20 mouse cellular contexts compared by ENCODE assay signal in the genomic region with DNA sequence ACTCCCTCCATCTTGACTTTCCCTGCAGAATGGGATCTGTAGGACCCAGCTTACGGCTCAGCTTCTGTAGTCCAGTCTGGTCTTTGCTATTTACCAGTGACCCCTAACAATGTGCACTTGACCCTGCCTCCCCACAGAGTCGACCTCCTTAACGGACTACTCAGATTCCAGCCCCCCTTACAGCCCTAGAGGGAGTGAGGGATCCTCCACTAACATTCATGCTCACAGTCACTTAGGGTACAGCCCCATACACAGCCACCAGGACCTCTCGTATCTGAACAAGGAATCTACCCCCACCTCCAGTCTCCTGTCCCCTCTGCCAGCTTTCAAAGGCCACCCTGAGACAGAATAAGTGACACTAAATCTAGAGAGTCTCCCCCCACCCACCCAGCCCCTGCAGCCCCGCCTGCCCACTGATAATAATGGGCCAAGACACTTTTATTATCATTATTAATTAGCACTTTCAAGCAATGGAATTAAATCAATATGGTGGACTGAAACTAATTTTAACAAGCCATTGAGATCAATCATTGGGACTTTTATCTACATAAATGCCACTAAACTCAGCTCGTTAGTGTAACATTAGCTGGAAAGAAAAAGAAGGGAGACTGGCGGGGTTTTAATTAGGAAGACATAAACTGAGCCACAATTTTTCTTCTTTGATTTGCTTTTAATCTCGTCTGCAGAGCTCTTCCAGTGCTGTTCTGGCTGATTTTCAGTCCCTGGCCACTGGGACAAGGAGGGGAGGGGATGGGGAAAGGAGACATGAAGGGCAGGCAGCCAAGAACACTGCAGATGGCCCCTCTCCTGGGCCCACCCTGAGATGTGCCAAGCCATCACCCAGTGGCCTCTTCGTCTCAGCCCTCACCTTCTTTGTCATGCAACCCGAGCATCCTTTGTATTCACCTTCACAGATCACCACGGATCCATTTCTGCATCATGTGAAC.
DNase-seq lines count a peak whose midpoint lies in the region; ATAC-seq lines count a peak whose summit lies in the region.
"Had no signal": no experiment of that assay in that cellular context is flagged by ENCODE, and none has a peak within 500 bp of the region (broad histone marks: within the 10 kb centered on the region; RNA-seq: fewer than 3 reads in every experiment).

No protein-coding gene starts in this region.

- 25% methylated on average over 11 of the region's 11 CpGs for WGBS in forebrain, embryonic 14.5 days
- WGBS in forebrain, embryonic 12.5 days: 32% methylated on average over 11 of the region's 11 CpGs
- WGBS in neural tube, embryonic 15.5 days: 21% methylated on average over 11 of the region's 11 CpGs

- no peak overlapping the region for H3K4me3 ChIP-seq in forebrain, embryonic 14.5 days (ENCODE audit: low read depth, low read length)
- no peak overlapping the region for H3K4me3 ChIP-seq in forebrain, embryonic 12.5 days (replicated peaks)
- H3K4me3 ChIP-seq in neural tube, embryonic 15.5 days (replicated peaks): no peak overlapping the region
- H3K4me3 ChIP-seq: hindbrain, embryonic 12.5 days; myocyte had no signal

- no peaks in the 10 kb centered on the region; the same call in 1 of the 2 replicates for H3K4me1 ChIP-seq in forebrain, embryonic 14.5 days (ENCODE audit: control insufficient read depth, insufficient read depth, low read length)
- H3K4me1 ChIP-seq in forebrain, embryonic 12.5 days: peaks cover 7% of the 10 kb centered on the region; the same call in 1 of the 2 replicates
- H3K4me1 ChIP-seq in neural tube, embryonic 15.5 days: peaks cover 8% of the 10 kb centered on the region
- H3K4me1 ChIP-seq: hindbrain, embryonic 12.5 days had no signal

- H3K4me2 ChIP-seq in forebrain, embryonic 14.5 days (ENCODE audit: low read length): no peak overlapping the region
- H3K4me2 ChIP-seq in forebrain, embryonic 12.5 days: no peak overlapping the region
- no peak overlapping the region for H3K4me2 ChIP-seq in neural tube, embryonic 15.5 days
- H3K4me2 ChIP-seq: heart, embryonic 11.5 days; hindbrain, embryonic 12.5 days had no signal

- H3K27ac ChIP-seq in forebrain, embryonic 14.5 days (ENCODE audit: low read depth, low read length): no peak overlapping the region
- H3K27ac ChIP-seq in forebrain, embryonic 12.5 days: no peak overlapping the region
- no peak overlapping the region for H3K27ac ChIP-seq in neural tube, embryonic 15.5 days (replicated peaks)
- H3K27ac ChIP-seq: hindbrain, embryonic 12.5 days had no signal

- H3K9ac ChIP-seq in forebrain, embryonic 14.5 days (ENCODE audit: low read length): no peak overlapping the region
- H3K9ac ChIP-seq in forebrain, embryonic 12.5 days: no peak overlapping the region
- no peak overlapping the region for H3K9ac ChIP-seq in neural tube, embryonic 15.5 days (replicated peaks)
- H3K9ac ChIP-seq: hindbrain, embryonic 12.5 days had no signal

- intact Hi-C loops in left cerebral cortex, postnatal 4 days (cut with DNase I): no loop called here

- peak; percentile 44 for ATAC-seq in forebrain, embryonic 14.5 days
- ATAC-seq in forebrain, embryonic 12.5 days (ENCODE audit: low FRiP score): no peak
- peak; percentile 55; the same call in 1 of the 2 replicates for ATAC-seq in neural tube, embryonic 15.5 days (ENCODE audit: low FRiP score)
- ATAC-seq: forebrain, embryonic 16.5 days had no signal

- DNase-seq in forebrain, embryonic 14.5 days (ENCODE audit: low spot score): peak; percentile 42
- DNase-seq in left cerebral cortex, postnatal 4 days: peak; percentile 53
- no peak for DNase-seq in left cerebral cortex, adult 18-20 months (ENCODE audit: low spot score in 2 of 2)
- DNase-seq in retina, postnatal 1 day: peak; percentile 14
- no peak for DNase-seq in retina, embryonic 14.5 days (ENCODE audit: low spot score)
- no peak for DNase-seq in adrenal gland, adult 2 months
- DNase-seq: cerebellum, adult 8-10 months; gastrocnemius, postnatal 36 days; heart, postnatal 14 days; kidney, postnatal 25 days; liver; lung, adult 18-20 months; lung, postnatal 14 days; right cerebral cortex, postnatal 25 days had no signal

- no peaks in the 10 kb centered on the region for H3K27me3 ChIP-seq in forebrain, embryonic 14.5 days (replicated peaks; ENCODE audit: control insufficient read depth, insufficient read depth, low read length)
- H3K27me3 ChIP-seq in forebrain, embryonic 12.5 days: 0 out of 2 replicates have a peak, but pooled peaks cover 4% of the 10 kb centered on the region
- H3K27me3 ChIP-seq in neural tube, embryonic 15.5 days (replicated peaks): peaks cover 10% of the 10 kb centered on the region; the same call in 1 of the 2 replicates
- H3K27me3 ChIP-seq: hindbrain, embryonic 12.5 days had no signal

- H3K9me3 ChIP-seq in forebrain, embryonic 14.5 days (replicated peaks; ENCODE audit: control insufficient read depth, low read length): no peaks in the 10 kb centered on the region
- no peaks in the 10 kb centered on the region for H3K9me3 ChIP-seq in forebrain, embryonic 12.5 days
- no peaks in the 10 kb centered on the region for H3K9me3 ChIP-seq in neural tube, embryonic 15.5 days (replicated peaks)
- H3K9me3 ChIP-seq: hindbrain, embryonic 12.5 days had no signal

- no peaks in the 10 kb centered on the region for H3K36me3 ChIP-seq in forebrain, embryonic 14.5 days (ENCODE audit: control insufficient read depth, insufficient read depth, low read length)
- no peaks in the 10 kb centered on the region for H3K36me3 ChIP-seq in forebrain, embryonic 12.5 days (replicated peaks)
- H3K36me3 ChIP-seq in neural tube, embryonic 15.5 days: no peaks in the 10 kb centered on the region
- H3K36me3 ChIP-seq: hindbrain, embryonic 12.5 days had no signal

Comparison
In these comparisons a context has a peak if more than half of its experiments do, and no peak if none do; other contexts are left out.
1. DNase-seq: peak in forebrain, embryonic 14.5 days (single experiment), left cerebral cortex, postnatal 4 days (single experiment) and retina, postnatal 1 day (single experiment); none in left cerebral cortex, adult 18-20 months (0 of 2), retina, embryonic 14.5 days (single experiment) and adrenal gland, adult 2 months (single experiment).